Mouse (Mus musculus) adrenal gland, postnatal 4 days (tissue): ENCODE measurements at regions not wholly inside any gene's neighbourhood (a gene's known extent, or its start where the extent isn't known, plus 50 kb on each side); places are given as distances from the start of the nearest gene placed in this dataset.

Source experiments
- DNase-seq, 2 experiments: peaks; one replicate each; pipeline ENCODE4 v3.0.0; 2021 to 2022; ENCODE audit warnings: low spot score in 2 of 2, mixed read lengths in 2 of 2

- DNase-seq, result no peak
Observed at GRCm38 (mm10) chr15:7691251-7691650, 119.4 kb upstream of the Gdnf start.

GRCm38 (mm10) chr15:7692096-7692495 is 118.5 kb upstream of the Gdnf start:
- no peak for DNase-seq

- no peak for DNase-seq
Observed at GRCm38 (mm10) chr15:7694037-7694436, 116.6 kb upstream of the Gdnf start.

GRCm38 (mm10) chr15:7697724-7698123 is 112.9 kb upstream of the Gdnf start:
- DNase-seq, result no peak

- DNase-seq, result no peak
Observed at GRCm38 (mm10) chr15:7708836-7709235, 101.8 kb upstream of the Gdnf start.

- no peak for DNase-seq
Observed at GRCm38 (mm10) chr15:7714641-7715040, 96.0 kb upstream of the Gdnf start.

GRCm38 (mm10) chr15:7716188-7716587 is 94.5 kb upstream of the Gdnf start:
- DNase-seq, result no peak

- no peak for DNase-seq
Observed at GRCm38 (mm10) chr15:7723202-7723721, 87.4 kb upstream of the Gdnf start.

GRCm38 (mm10) chr15:7723770-7724169 is 86.9 kb upstream of the Gdnf start:
- DNase-seq, result no peak

GRCm38 (mm10) chr15:7725505-7725904 is 85.1 kb upstream of the Gdnf start:
- no peak for DNase-seq

- DNase-seq, result no peak
Observed at GRCm38 (mm10) chr15:7747586-7747985, 63.1 kb upstream of the Gdnf start.

- no peak for DNase-seq
Observed at GRCm38 (mm10) chr15:7750441-7750840, 60.2 kb upstream of the Gdnf start.
